ENCODE assay signal across 19 mouse cellular contexts in genomic region chr2:180342189-180342588, GRCm38 (mm10). TPM values are rescaled to one million over a fixed set of nuclear protein-coding genes. Genes with fewer than 3 reads are reported as not detected.
A peak's percentile ranks its signal among the peaks of the same experiment; 100 is the strongest.
DNase-seq lines count a peak whose midpoint lies in the region; ATAC-seq and TF ChIP-seq lines count a peak whose summit lies in the region.
"Had no signal": no experiment of that assay in that cellular context is flagged by ENCODE, and none has a peak within 500 bp of the region (broad histone marks: within the 10 kb centered on the region; RNA-seq: fewer than 3 reads in every experiment).

No protein-coding gene starts in this region.

- H3K4me3 ChIP-seq in heart, embryonic 14.5 days (ENCODE audit: control insufficient read depth in 1 of 2, insufficient read depth in 1 of 2, low read depth in 1 of 2, low read length in 2 of 2), result no peak overlapping the region
- H3K4me3 ChIP-seq in lung, postnatal 0 days (ENCODE audit: low read depth, low read length), result no peak overlapping the region
- H3K4me3 ChIP-seq: hindbrain, embryonic 13.5 days had no signal

- no peaks in the 10 kb centered on the region for H3K27me3 ChIP-seq in heart, embryonic 14.5 days (ENCODE audit: control insufficient read depth, insufficient read depth, low read length)
- no peaks in the 10 kb centered on the region for H3K27me3 ChIP-seq in lung, postnatal 0 days (replicated peaks; ENCODE audit: insufficient read depth, low read length)

- H3K9me3 ChIP-seq in heart, embryonic 14.5 days (ENCODE audit: control insufficient read depth, low read length), result no peaks in the 10 kb centered on the region
- no peaks in the 10 kb centered on the region for H3K9me3 ChIP-seq in lung, postnatal 0 days (ENCODE audit: low read length)
- H3K9me3 ChIP-seq: hindbrain, embryonic 13.5 days had no signal

- H3K4me2 ChIP-seq in heart, embryonic 14.5 days (ENCODE audit: low read length), result peak overlapping the region; percentile 28
- no peak overlapping the region for H3K4me2 ChIP-seq in lung, postnatal 0 days (replicated peaks; ENCODE audit: low read depth, low read length)
- H3K4me2 ChIP-seq: hindbrain, embryonic 13.5 days had no signal

- no peak for DNase-seq in heart, adult 18-20 months
- DNase-seq in lung, postnatal 0 days (ENCODE audit: low spot score), result no peak
- no peak for DNase-seq in lung, postnatal 36 days
- DNase-seq in left cerebral cortex, postnatal 10 days (ENCODE audit: extremely low spot score in 1 of 2, low spot score in 2 of 2), result no peak
- no peak for DNase-seq in thymus, postnatal 10 days (ENCODE audit: low spot score in 2 of 2)
- DNase-seq: adrenal gland, postnatal 36 days; cerebellum, adult 11 months; gastrocnemius, postnatal 36 days; kidney, adult 2 months; retina, postnatal 1 day; spleen, adult 18-20 months had no signal

- intact Hi-C loops in left cerebral cortex, postnatal 10 days (cut with DNase I), result no loop called here

- H3K36me3 ChIP-seq in heart, embryonic 14.5 days (ENCODE audit: control insufficient read depth, insufficient read depth, low read length), result no peaks in the 10 kb centered on the region
- no peaks in the 10 kb centered on the region for H3K36me3 ChIP-seq in lung, postnatal 0 days (ENCODE audit: insufficient read depth, low read length)
- H3K36me3 ChIP-seq: hindbrain, embryonic 13.5 days had no signal

- H3K27ac ChIP-seq in heart, embryonic 14.5 days (replicated peaks in 1 of 2; ENCODE audit: control insufficient read depth in 1 of 2, insufficient read depth in 1 of 2, low read depth in 2 of 2, low read length in 2 of 2), result peak overlapping the region; percentile 72 to 85
- H3K27ac ChIP-seq in lung, postnatal 0 days (ENCODE audit: low read length), result no peak overlapping the region
- H3K27ac ChIP-seq: hindbrain, embryonic 13.5 days had no signal

- TF ChIP-seq CTCF in lung, postnatal 0 days (IDR thresholded peaks at IDR 0.05), result no peak

- 17% methylated on average over 2 of the region's 2 CpGs for WGBS in heart, embryonic 14.5 days
- 44% methylated on average over 2 of the region's 2 CpGs for WGBS in lung, postnatal 0 days

- 0 out of 2 replicates have a peak, but pooled peaks have one; percentile 23 for ATAC-seq in heart, embryonic 14.5 days (ENCODE audit: insufficient number of reproducible peaks, insufficient read depth, low FRiP score, low read depth)
- ATAC-seq in lung, postnatal 0 days, result 0 out of 2 replicates have a peak, but pooled peaks have one; percentile 11
- ATAC-seq in common myeloid progenitor, adult 5-6 weeks (replicated peaks; ENCODE audit: low read depth, poor library complexity, severe bottlenecking), result 0 out of 2 replicates have a peak, but pooled peaks have one; percentile 19

- TF ChIP-seq EP300 in lung, postnatal 0 days (IDR thresholded peaks at IDR 0.05), result no peak

- peak overlapping the region; percentile 32; the same call in 1 of the 2 replicates for H3K9ac ChIP-seq in heart, embryonic 14.5 days (ENCODE audit: low read length)
- H3K9ac ChIP-seq in lung, postnatal 0 days (replicated peaks; ENCODE audit: low read depth), result no peak overlapping the region
- H3K9ac ChIP-seq: hindbrain, embryonic 13.5 days had no signal

- peaks cover 76 to 83% of the 10 kb centered on the region in 2 experiments for H3K4me1 ChIP-seq in heart, embryonic 14.5 days (ENCODE audit: control insufficient read depth in 2 of 2, insufficient read depth in 2 of 2, low read length in 2 of 2)
- peaks cover 14% of the 10 kb centered on the region for H3K4me1 ChIP-seq in lung, postnatal 0 days (ENCODE audit: insufficient read depth, low read depth, low read length)

RNA-seq across cellular contexts. Expression of gene Gata5, which starts 7.7 kb away (rescaled TPM):
- 7.3 and 9.7 TPM in 2 replicates for polyA plus RNA-seq in heart, embryonic 14.5 days (2014; fragmentation: Nextera tagmentation; extraction: Ambion mirVana)
- total RNA-seq in heart, adult 18-20 months (2021), result under 1 TPM; 0.35 to 0.80 TPM
- 10.4 and 11.4 TPM in 2 replicates for polyA plus RNA-seq in lung, postnatal 0 days (2015; fragmentation: Nextera tagmentation; extraction: Ambion mirVana)
- total RNA-seq in common myeloid progenitor, adult 5-6 weeks (2017), result not detected in 2 replicates
- total RNA-seq in left cerebral cortex, postnatal 10 days (2021), result not detected
- total RNA-seq: gastrocnemius, postnatal 36 days; left cerebral cortex, adult 18-20 months; monocyte, adult 5-6 weeks had no signal
- polyA plus RNA-seq: cortical plate, adult 2 months; embryonic facial prominence, embryonic 14.5 days; neural tube, embryonic 14.5 days had no signal

RNA-seq across cellular contexts. Expression of gene Rbbp8nl, which starts 52.5 kb away (rescaled TPM):
- polyA plus RNA-seq in heart, embryonic 14.5 days (2014; fragmentation: Nextera tagmentation; extraction: Ambion mirVana), result not detected in 2 replicates
- not detected for total RNA-seq in heart, adult 18-20 months (2021)
- 0.20 and 0.46 TPM in 2 replicates for polyA plus RNA-seq in lung, postnatal 0 days (2015; fragmentation: Nextera tagmentation; extraction: Ambion mirVana)
- not detected in 2 replicates for total RNA-seq in common myeloid progenitor, adult 5-6 weeks (2017)
- total RNA-seq in left cerebral cortex, postnatal 10 days (2021), result not detected
- total RNA-seq: adrenal gland, postnatal 36 days; gastrocnemius, postnatal 36 days; left cerebral cortex, adult 18-20 months; monocyte, adult 5-6 weeks had no signal
- polyA plus RNA-seq: cortical plate, adult 2 months; hindbrain, embryonic 13.5 days; neural tube, embryonic 14.5 days had no signal
